Mouse (Mus musculus) heart, embryonic 16.5 days (tissue): ENCODE measurements around the gene Naip6. TPM values are rescaled to one million over a fixed set of nuclear protein-coding genes. Genes with fewer than 3 reads are reported as not detected.
"Not testable (repeated sequence)": the region's sequence is repeated elsewhere in the genome, so short reads cannot be mapped to it uniquely, and the experiment has no call there.

ENCODE experiments used
- ATAC-seq: fragments of 200-750 bp; cut with Nextera tagmentation; replicated peaks from 2 replicates; pipeline ENCODE4 v1.8.0; 2017; ENCODE audit warnings: moderate number of reproducible peaks; ENCODE audit not compliant: insufficient read depth, low FRiP score; ENCODE audit errors: extremely low read depth
- H3K27ac ChIP-seq: fragments of 300-500 bp; sonication (generic); 2 replicates; pipeline ENCODE4 v1.5.1; 2014; ENCODE audit warnings: mild to moderate bottlenecking, low read length, control low read depth, moderate library complexity
- H3K27me3 ChIP-seq: fragments of 300-500 bp; sonication (generic); 2 replicates; pipeline ENCODE4 v1.6.1; 2014; ENCODE audit warnings: low read length, mixed read lengths; ENCODE audit not compliant: control insufficient read depth, insufficient read depth
- H3K36me3 ChIP-seq: fragments of 300-500 bp; sonication (generic); 2 replicates; pipeline ENCODE4 v1.6.1; 2014; ENCODE audit not compliant: control insufficient read depth, insufficient read depth
- H3K4me1 ChIP-seq: fragments of 300-500 bp; sonication (generic); 2 replicates; pipeline ENCODE4 v1.6.1; 2014; ENCODE audit warnings: low read length, mixed read lengths; ENCODE audit not compliant: control insufficient read depth, insufficient read depth
- H3K4me2 ChIP-seq: fragments of 300-500 bp; sonication (generic); 2 replicates; pipeline ENCODE4 v1.6.1; 2014; ENCODE audit warnings: low read depth, mild to moderate bottlenecking, control low read depth, low read length
- H3K4me3 ChIP-seq: fragments of 300-500 bp; sonication (generic); 2 replicates; pipeline ENCODE4 v1.5.1; 2014; ENCODE audit warnings: mild to moderate bottlenecking, control low read depth, low read length
- H3K9ac ChIP-seq: fragments of 300-500 bp; sonication (generic); 2 replicates; pipeline ENCODE4 v1.6.1; 2014; ENCODE audit warnings: low read length, control low read depth
- H3K9me3 ChIP-seq: fragments of 300-500 bp; sonication (generic); replicated peaks from 2 replicates; pipeline ENCODE4 v1.6.1; 2016; ENCODE audit warnings: low read length; ENCODE audit not compliant: control insufficient read depth
- WGBS: fragments of 180-500 bp; shearing (Covaris S2); extraction: QIAGEN DNeasy Blood & Tissue Kit; methylation state at CpG from one replicate; pipeline ENCODE4 v1.1.7; 2014; 5-methylcytosine and 5-hydroxymethylcytosine counted together
- polyA plus RNA-seq: library from polyadenylated mRNA; unstranded; fragments of >200 nt; fragmentation: Nextera tagmentation; extraction: Ambion mirVana; gene quantifications from 2 replicates; pipeline ENCODE4 v1.2.1, GENCODE M21; 2015

The Naip6 gene
- polyA plus RNA-seq, 1 experiment from 2014 or later: 0.13 TPM

- not testable (repeated sequence) for H3K4me2 ChIP-seq, H3K9me3 ChIP-seq, ATAC-seq, H3K4me3 ChIP-seq, H3K4me1 ChIP-seq, H3K27me3 ChIP-seq, H3K27ac ChIP-seq, H3K36me3 ChIP-seq, H3K9ac ChIP-seq
- WGBS: no CpG with 5 or more reads among the region's 1 CpGs
Measured at GRCm38 (mm10) chr13:100271474-100272132, 45.9 kb downstream of the Naip6 start.

- not testable (repeated sequence) for H3K9me3 ChIP-seq, H3K4me2 ChIP-seq, H3K27me3 ChIP-seq, H3K9ac ChIP-seq, H3K4me1 ChIP-seq, H3K36me3 ChIP-seq, H3K27ac ChIP-seq, ATAC-seq, H3K4me3 ChIP-seq
- 42% methylated on average over 2 of the region's 2 CpGs for WGBS
Measured at GRCm38 (mm10) chr13:100256996-100257395, 60.5 kb downstream of the Naip6 start.

GRCm38 (mm10) chr13:100255925-100256324 lies 61.5 kb downstream of the Naip6 start:
- H3K36me3 ChIP-seq, H3K27ac ChIP-seq, H3K4me1 ChIP-seq, H3K9ac ChIP-seq, ATAC-seq, H3K9me3 ChIP-seq, H3K27me3 ChIP-seq, H3K4me2 ChIP-seq, H3K4me3 ChIP-seq: not testable (repeated sequence)
- 69% methylated on average over 5 of the region's 6 CpGs for WGBS

GRCm38 (mm10) chr13:100251897-100252296 lies 65.6 kb downstream of the Naip6 start:
- H3K4me1 ChIP-seq, H3K36me3 ChIP-seq, ATAC-seq, H3K4me3 ChIP-seq, H3K27ac ChIP-seq, H3K27me3 ChIP-seq, H3K9me3 ChIP-seq, H3K9ac ChIP-seq, H3K4me2 ChIP-seq: not testable (repeated sequence)
- WGBS: 82% methylated on average over 2 of the region's 2 CpGs

- H3K4me2 ChIP-seq, ATAC-seq, H3K27me3 ChIP-seq, H3K9me3 ChIP-seq, H3K9ac ChIP-seq, H3K4me1 ChIP-seq, H3K36me3 ChIP-seq, H3K27ac ChIP-seq, H3K4me3 ChIP-seq: not testable (repeated sequence)
- 56% methylated on average over 5 of the region's 5 CpGs for WGBS
Measured at GRCm38 (mm10) chr13:100246896-100247519, 70.5 kb downstream of the Naip6 start.

- H3K9me3 ChIP-seq, H3K4me2 ChIP-seq, H3K27me3 ChIP-seq, H3K9ac ChIP-seq, ATAC-seq, H3K27ac ChIP-seq, H3K4me1 ChIP-seq, H3K4me3 ChIP-seq, H3K36me3 ChIP-seq: not testable (repeated sequence)
- 74% methylated on average over 4 of the region's 4 CpGs for WGBS
Measured at GRCm38 (mm10) chr13:100246223-100246622, 71.3 kb downstream of the Naip6 start, which contains the start of gene Naip5. Gene Naip5 (minus strand): TSS chr13:100246323.

GRCm38 (mm10) chr13:100243702-100244101 lies 73.8 kb downstream of the Naip6 start:
- Histone ChIP-seq H3K9ac (no peak overlapping the region), H3K36me3 (no peaks in the 10 kb centered on the region), H3K27ac (no peak overlapping the region), H3K27me3 (no peaks in the 10 kb centered on the region), H3K4me2 (no peak overlapping the region), H3K4me3 (no peak overlapping the region), H3K9me3 (no peaks in the 10 kb centered on the region), H3K4me1 (no peaks in the 10 kb centered on the region)
- no peak for ATAC-seq

Other genes starting within 250 kb of the Naip6 start
- 19.8 and 22.3 TPM in 2 replicates for gene Bdp1, start 213.6 kb downstream of the Naip6 start, polyA plus RNA-seq
- 84.2 and 107 TPM in 2 replicates for gene Serf1, start 209.7 kb downstream of the Naip6 start, polyA plus RNA-seq
- 26.6 and 30.1 TPM in 2 replicates for gene Smn1, start 192.8 kb downstream of the Naip6 start, polyA plus RNA-seq
- 0.15 and 0.21 TPM in 2 replicates for gene Naip2, start 115.6 kb downstream of the Naip6 start, polyA plus RNA-seq
- gene Naip5, start 71.4 kb downstream of the Naip6 start, polyA plus RNA-seq: 0.15 and 0.42 TPM in 2 replicates
- gene Naip1, start 135.2 kb upstream of the Naip6 start, polyA plus RNA-seq: 0.08 TPM in 1 of 2 replicates, not detected in the other
- 42.0 and 44.3 TPM in 2 replicates for gene Gtf2h2, start 174.9 kb upstream of the Naip6 start, polyA plus RNA-seq
- gene Ocln, start 235.0 kb upstream of the Naip6 start, polyA plus RNA-seq: 2.7 and 4.7 TPM in 2 replicates